ENCODE assay signal across 18 mouse cellular contexts in genomic region chr9:29576051-29576533, GRCm38 (mm10).
A peak's percentile ranks its signal among the peaks of the same experiment; 100 is the strongest.
DNase-seq lines count a peak whose midpoint lies in the region; ATAC-seq and TF ChIP-seq lines count a peak whose summit lies in the region.
"Had no signal": no experiment of that assay in that cellular context is flagged by ENCODE, and none has a peak within 500 bp of the region (broad histone marks: within the 10 kb centered on the region; RNA-seq: fewer than 3 reads in every experiment).

No protein-coding gene starts in this region.

- ATAC-seq in frontal cortex, adult (ENCODE audit: low TSS enrichment) = peak; percentile 67
- ATAC-seq in midbrain, embryonic 14.5 days (ENCODE audit: low FRiP score, low TSS enrichment) = peak; percentile 27; the same call in 1 of the 2 replicates
- no peak for ATAC-seq in midbrain, postnatal 0 days (ENCODE audit: low FRiP score)
- ATAC-seq: liver, postnatal 0 days had no signal

- peak overlapping the region; percentile 37; the same call in 1 of the 2 replicates for H3K27ac ChIP-seq in midbrain, embryonic 14.5 days (replicated peaks; ENCODE audit: low read depth, low read length)
- H3K27ac ChIP-seq in midbrain, postnatal 0 days (ENCODE audit: low read depth, low read length) = no peak overlapping the region
- H3K27ac ChIP-seq: gastrocnemius, adult 2 months; heart, embryonic 10.5 days; limb, embryonic 13.5 days had no signal

- DNase-seq in frontal cortex, adult 2 months (ENCODE audit: extremely low spot score in 1 of 2, low spot score in 1 of 2) = no peak
- DNase-seq in midbrain, embryonic 14.5 days = no peak
- DNase-seq in midbrain, postnatal 0 days (ENCODE audit: low spot score) = no peak
- peak; percentile 76 to 90 for DNase-seq in cerebellum, postnatal 14 days
- peak; percentile 47 to 49 for DNase-seq in layer of hippocampus, postnatal 36 days
- DNase-seq in MN1 (ENCODE audit: low spot score) = no peak
- no peak for DNase-seq in adipocyte (ENCODE audit: low spot score)
- DNase-seq: adrenal gland, adult 8-10 months; B cell, adult 2 months; gastrocnemius, adult 2 months; heart, postnatal 4 days; kidney, adult 2 months; liver, postnatal 0 days; lung, postnatal 36 days; right cerebral cortex, adult 18-20 months had no signal

- no peaks in the 10 kb centered on the region for H3K4me1 ChIP-seq in midbrain, embryonic 14.5 days (ENCODE audit: control insufficient read depth, insufficient read depth, low read length)
- peaks cover 4% of the 10 kb centered on the region for H3K4me1 ChIP-seq in midbrain, postnatal 0 days (ENCODE audit: insufficient read depth, low read length)
- H3K4me1 ChIP-seq: heart, embryonic 10.5 days; limb, embryonic 13.5 days had no signal

- H3K36me3 ChIP-seq in midbrain, embryonic 14.5 days (ENCODE audit: control insufficient read depth, insufficient read depth, low read length) = no peaks in the 10 kb centered on the region
- no peaks in the 10 kb centered on the region for H3K36me3 ChIP-seq in midbrain, postnatal 0 days (ENCODE audit: insufficient read depth, low read length)
- H3K36me3 ChIP-seq: heart, embryonic 10.5 days; limb, embryonic 13.5 days had no signal

- 33% methylated on average over 4 of the region's 4 CpGs for WGBS in midbrain, embryonic 14.5 days
- 39% methylated on average over 4 of the region's 4 CpGs for WGBS in midbrain, postnatal 0 days

- no peak overlapping the region for H3K9ac ChIP-seq in midbrain, embryonic 14.5 days (replicated peaks; ENCODE audit: low read length)
- H3K9ac ChIP-seq in midbrain, postnatal 0 days (replicated peaks; ENCODE audit: low read length, poor library complexity, severe bottlenecking) = no peak overlapping the region
- H3K9ac ChIP-seq: limb, embryonic 13.5 days; liver, postnatal 0 days had no signal

- H3K9me3 ChIP-seq in midbrain, embryonic 14.5 days (ENCODE audit: control insufficient read depth, low read length) = no peaks in the 10 kb centered on the region
- no peaks in the 10 kb centered on the region for H3K9me3 ChIP-seq in midbrain, postnatal 0 days (ENCODE audit: low read length)
- H3K9me3 ChIP-seq: heart, embryonic 10.5 days; limb, embryonic 13.5 days had no signal

- no peaks in the 10 kb centered on the region for H3K27me3 ChIP-seq in midbrain, embryonic 14.5 days (ENCODE audit: control insufficient read depth, insufficient read depth, low read length)
- H3K27me3 ChIP-seq in midbrain, postnatal 0 days (ENCODE audit: insufficient read depth, low read length) = no peaks in the 10 kb centered on the region
- H3K27me3 ChIP-seq: limb, embryonic 13.5 days had no signal

- no peak overlapping the region for H3K4me2 ChIP-seq in midbrain, embryonic 14.5 days (ENCODE audit: low read length)
- no peak overlapping the region for H3K4me2 ChIP-seq in midbrain, postnatal 0 days (ENCODE audit: low read depth, low read length, poor library complexity, severe bottlenecking)
- H3K4me2 ChIP-seq: limb, embryonic 13.5 days had no signal

- H3K4me3 ChIP-seq in midbrain, embryonic 14.5 days (replicated peaks; ENCODE audit: low read depth, low read length) = no peak overlapping the region
- no peak overlapping the region for H3K4me3 ChIP-seq in midbrain, postnatal 0 days (ENCODE audit: low read depth, low read length)
- H3K4me3 ChIP-seq: gastrocnemius, adult 2 months; heart, embryonic 10.5 days; limb, embryonic 13.5 days had no signal

- TF ChIP-seq CTCF in midbrain, postnatal 0 days (IDR thresholded peaks at IDR 0.05) = no peak

Comparison
In these comparisons a context has a peak if more than half of its experiments do, and no peak if none do; other contexts are left out.
1. DNase-seq: peak in cerebellum, postnatal 14 days (2 of 2) and layer of hippocampus, postnatal 36 days (2 of 2); none in frontal cortex, adult 2 months (0 of 2), midbrain, embryonic 14.5 days (single experiment), midbrain, postnatal 0 days (single experiment), MN1 (single experiment) and adipocyte (single experiment).